Mouse (Mus musculus): ENCODE results near the gene Tmem30a.

The Tmem30a gene

DNA sequence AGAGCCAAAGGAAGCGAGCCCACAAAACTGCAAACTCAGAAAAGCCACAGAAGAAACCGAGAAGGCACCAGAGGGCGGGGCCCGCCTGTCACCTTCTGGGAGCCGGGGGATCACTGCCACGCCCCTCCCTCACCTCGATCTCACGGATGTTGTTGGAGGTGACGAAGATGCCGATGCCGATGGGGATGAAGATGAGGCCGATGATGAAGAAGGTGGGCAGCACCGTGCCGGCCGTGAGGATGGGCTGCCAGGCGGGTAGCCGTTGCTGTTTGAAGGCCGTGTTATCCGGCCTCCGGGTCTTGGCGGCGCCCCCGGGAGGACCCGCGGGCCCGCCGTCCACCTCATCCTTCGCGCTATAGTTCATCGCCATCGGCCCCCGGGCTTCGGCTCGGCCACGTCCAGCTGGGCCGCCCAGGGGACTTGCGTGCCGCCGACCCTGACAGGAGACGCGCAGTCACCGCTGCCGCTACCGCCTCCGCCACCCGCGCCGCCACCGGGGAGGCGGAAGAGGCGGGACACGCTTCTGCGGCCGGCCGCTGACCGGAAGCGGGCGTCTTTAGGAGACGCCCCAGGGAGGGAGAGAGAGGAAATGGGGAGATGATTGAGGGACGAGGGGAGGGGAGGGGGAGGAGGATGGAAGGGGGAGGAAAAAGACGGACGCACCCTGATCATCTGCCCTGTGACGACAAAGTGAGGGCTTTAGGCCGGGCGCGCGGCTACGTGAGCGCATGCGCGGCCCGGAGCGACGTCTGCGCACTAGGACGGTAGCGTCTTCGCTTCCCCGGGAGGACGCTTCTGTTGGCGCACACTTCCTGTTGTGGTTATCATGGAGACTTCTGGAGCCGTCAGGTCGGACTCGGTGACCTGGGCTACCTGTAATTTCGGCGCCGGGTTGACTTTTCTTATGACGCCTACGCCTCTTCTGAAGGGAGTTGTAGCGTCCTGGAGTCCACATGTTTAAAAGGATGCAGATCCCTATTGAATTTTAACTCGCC, at the start of gene Tmem30a:
Gene Tmem30a, minus strand, starts transcription at position 667 of the 995 bp plus-strand sequence.
- ChIA-PET CTCF (no interaction called here), POLR2A (interaction anchor here in 2 of 4 experiments (1.0 to 1.9 kb wide), 6 partner anchors 12 to 274 kb away, joined by 3 to 8 read pairs (median 4); partner anchors contain the start of gene Cox7a2 (in 2 of the 2))

DNA sequence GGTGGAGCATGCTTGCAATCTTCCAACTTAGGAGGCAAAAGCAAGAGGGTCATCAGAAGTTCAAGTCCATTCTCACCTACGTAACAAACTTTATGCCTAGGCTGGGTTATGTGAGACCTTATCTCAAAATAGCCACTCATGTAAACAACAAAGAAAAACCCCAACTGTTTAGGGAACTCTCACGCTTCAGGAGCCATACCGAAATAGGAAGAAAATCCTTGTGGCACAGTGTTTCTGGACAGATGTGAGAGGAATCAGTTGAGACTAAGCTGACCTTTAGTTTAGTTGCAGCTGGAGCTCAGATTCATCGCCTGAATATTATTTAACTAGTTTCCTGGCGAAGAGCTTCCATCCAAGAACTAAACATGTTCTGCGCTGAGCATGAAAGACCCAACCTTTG, 49.3 kb upstream of the Tmem30a start:
- POLR2A ChIA-PET, result interaction anchor here in 1 of 4 experiments (0.6 kb wide), 1 partner anchor 1440 kb away, joined by 3 read pairs; no protein-coding TSS in a partner anchor

DNA sequence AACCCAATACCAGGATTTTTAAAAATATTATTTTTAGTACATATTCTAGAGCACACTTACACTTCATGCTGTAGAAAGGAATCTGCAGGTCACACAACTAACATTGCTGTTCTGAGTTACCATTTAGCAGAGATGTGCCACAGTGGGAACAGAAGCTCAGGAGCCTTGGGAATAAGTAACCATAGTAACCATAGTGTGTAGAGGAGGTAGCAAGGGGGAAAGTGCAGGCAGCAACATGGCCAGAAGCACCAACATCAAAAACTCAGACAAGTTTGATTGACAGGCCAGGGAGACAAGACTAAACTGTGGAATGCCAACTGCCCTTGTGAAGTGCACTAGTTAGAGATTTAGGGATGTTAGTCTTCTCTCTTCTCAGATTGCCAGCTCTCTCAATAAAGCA, 48.7 kb upstream of the Tmem30a start:
- ChIA-PET CTCF (interaction anchor here in 1 of 4 experiments (0.9 kb wide), 1 partner anchor 47 kb away, joined by 3 read pairs; no protein-coding TSS in a partner anchor), POLR2A (no interaction called here)

More for the DNA sequence above, 49.3 kb upstream of the Tmem30a start:
- CTCF ChIA-PET, result interaction anchor here in 1 of 4 experiments (0.9 kb wide), 1 partner anchor 46 kb away, joined by 3 read pairs; no protein-coding TSS in a partner anchor

DNA sequence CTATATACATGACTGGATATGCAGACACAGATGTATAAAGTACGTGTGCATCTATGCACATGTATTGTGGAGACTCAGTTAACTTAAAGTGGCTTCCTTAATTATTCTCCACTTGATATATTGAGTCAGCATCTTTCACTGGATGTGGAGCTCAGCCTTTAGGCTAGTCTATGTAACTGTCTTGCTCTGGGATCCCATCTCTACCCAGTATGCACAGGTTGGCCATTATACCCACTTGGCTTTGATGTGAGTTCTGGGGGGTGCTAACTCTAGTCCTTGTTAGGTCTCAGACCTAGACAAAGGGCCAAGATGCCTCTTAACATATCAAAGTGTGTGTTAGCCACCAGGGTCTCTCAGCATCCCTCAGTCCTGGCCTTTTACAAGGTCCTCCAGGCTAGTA, 38.0 kb upstream of the Tmem30a start:
- ChIA-PET POLR2A (interaction anchor here in 3 of 4 experiments (0.8 to 1.1 kb wide), 3 partner anchors 11 to 171 kb away, joined by 3 to 4 read pairs (median 3); no protein-coding TSS in a partner anchor), CTCF (no interaction called here)

DNA sequence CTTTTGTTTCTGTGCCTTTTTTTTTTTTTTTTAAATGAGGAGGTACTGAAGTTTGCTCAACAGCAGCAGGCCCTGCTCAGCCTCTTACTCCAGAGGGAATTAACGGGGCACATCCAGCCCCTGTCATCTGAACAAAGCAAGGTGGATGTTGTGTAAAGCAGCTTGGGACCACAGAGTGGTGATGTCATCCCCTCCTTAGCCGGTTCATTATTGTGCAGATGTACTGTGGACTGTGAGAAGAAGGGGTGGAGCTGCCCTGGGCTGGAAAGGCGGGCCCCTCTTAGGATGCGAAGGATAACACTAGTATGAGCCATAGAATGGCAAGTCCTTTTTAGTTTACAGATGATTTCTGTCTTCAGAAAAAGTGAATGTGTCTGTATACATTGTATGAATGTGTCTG, 37.6 kb upstream of the Tmem30a start:
- CTCF ChIA-PET, result interaction anchor here in 2 of 4 experiments (0.6 to 0.7 kb wide), 2 partner anchors 25 to 1185 kb away, joined by 3 read pairs; no protein-coding TSS in a partner anchor
- POLR2A ChIA-PET, result interaction anchor here in 3 of 4 experiments (0.8 to 1.1 kb wide), 3 partner anchors 11 to 172 kb away, joined by 3 to 4 read pairs (median 3); no protein-coding TSS in a partner anchor

DNA sequence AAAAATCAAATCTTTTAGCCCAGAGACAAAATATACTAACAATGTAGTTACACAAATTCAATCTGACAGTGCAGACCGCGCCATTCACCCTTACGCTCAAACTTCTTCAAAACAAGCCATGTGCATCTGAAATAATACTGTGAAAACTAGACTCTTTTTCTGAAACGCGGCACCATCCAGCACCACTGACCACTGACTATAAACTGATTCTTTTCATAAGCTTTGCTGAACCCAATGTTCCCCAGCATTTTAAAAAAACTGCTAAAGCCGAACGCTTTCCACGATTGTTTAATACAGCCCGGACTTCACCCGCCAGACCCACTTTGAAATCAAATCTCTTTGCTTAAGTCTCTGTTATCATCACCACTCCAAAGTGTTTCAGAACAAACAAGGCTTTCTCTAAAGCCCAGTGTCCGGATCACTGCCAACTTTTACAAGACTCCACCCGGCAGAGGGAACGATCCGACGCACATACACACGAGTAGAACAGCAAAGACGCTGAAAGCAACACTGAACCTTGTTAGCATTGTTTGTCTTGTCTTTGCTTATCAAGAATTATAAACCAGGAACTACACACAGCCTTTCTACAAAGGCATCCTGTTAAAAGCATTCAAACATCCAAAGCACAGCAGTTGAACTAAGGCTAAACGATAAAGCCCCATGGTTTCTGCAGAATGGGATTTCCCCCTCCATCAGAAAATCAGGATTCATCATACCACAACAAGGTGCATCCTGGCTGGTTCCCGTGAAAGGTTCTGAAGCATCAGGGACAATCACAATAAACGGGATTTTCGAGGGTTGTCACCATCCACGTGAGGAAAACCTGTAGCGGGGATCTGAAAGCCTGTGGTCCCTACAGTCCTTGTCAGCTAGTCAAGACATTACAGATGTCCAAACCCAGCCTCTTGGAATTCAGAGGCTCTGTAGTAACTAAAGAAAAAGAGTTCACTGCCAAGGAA, 36.8 kb upstream of the Tmem30a start:
- ChIA-PET POLR2A (interaction anchor here in 2 of 4 experiments (0.9 to 1.1 kb wide), 2 partner anchors 10 to 173 kb away, joined by 3 to 4 read pairs; no protein-coding TSS in a partner anchor), CTCF (interaction anchor here in 2 of 4 experiments (0.6 to 0.7 kb wide), 2 partner anchors 24 to 1184 kb away, joined by 3 read pairs; no protein-coding TSS in a partner anchor)

DNA sequence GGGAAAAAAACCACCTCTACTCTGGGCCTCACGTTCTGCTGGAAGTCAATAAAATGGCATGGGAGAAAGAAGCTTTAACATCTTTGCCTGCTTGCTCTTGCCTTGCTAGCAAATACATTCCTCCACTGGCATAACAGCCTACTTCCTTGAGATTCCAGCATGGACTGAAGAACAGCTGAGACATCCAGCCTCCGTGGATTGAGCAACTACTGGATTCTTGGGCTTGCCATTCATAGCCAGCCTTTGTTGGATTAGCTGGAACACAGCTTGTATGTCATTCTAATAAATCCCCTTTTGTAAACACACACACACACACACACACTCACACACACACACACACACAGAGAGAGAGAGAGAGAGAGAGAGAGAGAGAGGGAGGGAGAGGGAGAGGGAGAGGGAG, 33.8 kb upstream of the Tmem30a start:
- CTCF ChIA-PET, result interaction anchor here in 2 of 4 experiments (0.7 to 0.9 kb wide), 2 partner anchors 67 to 472 kb away, joined by 4 to 7 read pairs; no protein-coding TSS in a partner anchor
- POLR2A ChIA-PET, result no interaction called here

DNA sequence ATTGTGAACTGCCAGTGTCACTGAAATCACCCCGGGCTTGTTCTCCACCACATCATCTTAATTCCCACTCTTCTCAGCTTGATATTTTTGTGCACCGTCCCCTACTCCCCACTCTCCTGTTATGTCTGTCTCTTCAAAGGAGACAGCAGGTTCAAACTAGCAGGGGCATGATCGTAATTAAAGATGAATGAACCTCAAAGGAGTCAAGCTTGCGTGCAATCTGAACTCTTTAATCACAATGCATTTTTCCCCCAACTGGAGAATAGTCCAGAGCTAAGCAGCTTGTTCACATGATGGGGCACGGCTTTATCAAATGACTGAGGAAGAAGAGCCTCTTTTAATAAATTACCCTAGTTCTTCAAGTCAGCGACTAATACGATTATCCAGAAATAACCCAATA, 32.2 kb upstream of the Tmem30a start:
- CTCF ChIA-PET, result no interaction called here
- POLR2A ChIA-PET, result no interaction called here

DNA sequence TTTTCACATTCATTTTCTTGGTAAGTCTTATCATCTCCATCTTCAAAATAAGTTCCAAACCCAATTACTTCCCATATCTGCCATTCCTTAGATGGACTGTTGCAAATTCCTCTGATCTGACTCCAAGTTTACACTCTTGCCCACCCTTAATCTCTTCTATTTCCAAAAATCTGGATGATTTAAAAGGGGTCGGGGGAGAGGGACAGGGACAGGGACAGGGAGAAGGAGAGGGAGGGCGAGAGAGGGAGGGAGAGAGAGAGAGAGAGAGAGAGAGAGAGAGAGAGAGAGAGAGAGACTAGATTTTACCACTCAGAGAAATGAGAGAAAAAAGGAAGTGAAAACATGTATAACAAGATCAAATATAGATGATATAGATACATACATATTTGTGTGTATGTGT, 30.5 kb upstream of the Tmem30a start:
- CTCF ChIA-PET, result no interaction called here
- POLR2A ChIA-PET, result no interaction called here

DNA sequence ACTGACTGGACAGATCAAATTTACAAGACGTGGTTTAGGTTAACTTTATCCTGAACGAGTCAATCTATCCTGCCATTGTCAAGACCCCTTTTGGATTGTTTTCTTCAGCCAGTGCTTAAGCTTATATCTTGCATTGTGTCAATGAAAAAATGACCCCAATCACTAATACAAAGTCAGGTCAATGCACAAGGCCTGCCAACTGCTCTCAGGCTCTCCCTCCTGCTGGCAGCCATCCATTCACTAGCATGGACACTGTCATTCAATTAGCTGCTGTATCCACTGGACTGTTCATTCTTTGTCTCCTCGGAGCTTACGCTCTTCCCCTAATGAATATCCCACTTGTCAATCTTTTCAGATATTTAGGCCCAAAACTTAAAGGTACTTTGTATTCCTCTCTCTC, 30.1 kb upstream of the Tmem30a start:
- ChIA-PET POLR2A (no interaction called here), CTCF (interaction anchor here in 1 of 4 experiments (0.6 kb wide), 1 partner anchor 1039 kb away, joined by 4 read pairs; no protein-coding TSS in a partner anchor)

DNA sequence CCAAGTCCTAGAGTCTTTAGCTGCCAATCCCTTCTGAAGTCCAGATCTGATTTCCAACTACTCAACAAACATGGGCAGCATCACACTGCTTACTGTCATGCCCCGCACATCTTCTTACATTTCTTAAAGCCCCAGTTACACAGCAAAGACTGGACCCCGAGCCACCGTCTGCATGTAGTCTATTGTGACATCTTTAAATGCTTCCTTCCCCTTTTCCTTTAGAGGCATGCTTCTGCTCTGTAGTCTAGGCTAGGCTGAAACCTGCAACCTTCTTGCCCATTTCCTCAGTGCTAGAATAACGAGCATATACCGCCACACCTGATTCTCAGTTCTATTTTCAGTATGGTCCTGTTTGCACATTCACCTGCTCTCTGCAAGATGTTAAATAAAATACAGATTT, 23.2 kb upstream of the Tmem30a start:
- ChIA-PET POLR2A (no interaction called here), CTCF (no interaction called here)

DNA sequence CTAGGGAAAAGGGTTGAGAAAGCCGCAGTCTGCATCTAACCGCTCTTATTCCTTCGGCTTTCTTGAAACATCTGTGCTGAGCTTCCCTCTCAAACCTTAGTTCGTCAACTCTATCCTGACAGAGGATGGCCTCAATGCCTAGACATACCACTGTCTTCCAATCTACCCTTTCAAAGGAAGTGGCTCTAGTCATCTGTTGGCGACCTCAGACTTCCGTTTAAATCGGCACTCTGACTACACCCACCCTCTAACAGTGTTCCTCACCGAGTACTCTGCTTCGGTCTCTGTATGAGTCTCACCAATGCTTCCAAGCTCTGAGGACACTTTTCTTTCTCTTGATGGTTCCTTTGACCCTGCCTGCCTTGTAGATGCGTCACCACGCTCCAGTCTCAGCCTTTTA, 22.7 kb upstream of the Tmem30a start:
- POLR2A ChIA-PET, result no interaction called here
- CTCF ChIA-PET, result no interaction called here

DNA sequence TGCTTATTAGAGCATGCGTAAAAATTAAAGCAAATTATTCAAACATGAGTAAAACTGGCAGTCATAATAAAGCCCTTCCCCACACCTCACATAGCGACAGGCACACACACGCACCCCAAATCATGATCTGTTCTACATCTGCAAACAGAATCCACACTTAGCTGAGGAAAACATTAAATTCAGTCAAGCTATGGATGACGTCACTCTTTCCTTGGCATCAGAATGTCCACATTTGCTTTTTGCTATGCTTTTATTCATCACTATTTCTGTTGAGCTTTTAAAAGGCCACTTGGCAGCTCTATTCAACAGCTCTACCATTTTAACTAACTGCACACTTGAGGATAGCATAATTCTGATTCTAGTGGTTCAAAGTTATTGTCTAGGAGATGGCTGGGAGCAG, 21.3 kb upstream of the Tmem30a start:
- ChIA-PET POLR2A (no interaction called here), CTCF (no interaction called here)

DNA sequence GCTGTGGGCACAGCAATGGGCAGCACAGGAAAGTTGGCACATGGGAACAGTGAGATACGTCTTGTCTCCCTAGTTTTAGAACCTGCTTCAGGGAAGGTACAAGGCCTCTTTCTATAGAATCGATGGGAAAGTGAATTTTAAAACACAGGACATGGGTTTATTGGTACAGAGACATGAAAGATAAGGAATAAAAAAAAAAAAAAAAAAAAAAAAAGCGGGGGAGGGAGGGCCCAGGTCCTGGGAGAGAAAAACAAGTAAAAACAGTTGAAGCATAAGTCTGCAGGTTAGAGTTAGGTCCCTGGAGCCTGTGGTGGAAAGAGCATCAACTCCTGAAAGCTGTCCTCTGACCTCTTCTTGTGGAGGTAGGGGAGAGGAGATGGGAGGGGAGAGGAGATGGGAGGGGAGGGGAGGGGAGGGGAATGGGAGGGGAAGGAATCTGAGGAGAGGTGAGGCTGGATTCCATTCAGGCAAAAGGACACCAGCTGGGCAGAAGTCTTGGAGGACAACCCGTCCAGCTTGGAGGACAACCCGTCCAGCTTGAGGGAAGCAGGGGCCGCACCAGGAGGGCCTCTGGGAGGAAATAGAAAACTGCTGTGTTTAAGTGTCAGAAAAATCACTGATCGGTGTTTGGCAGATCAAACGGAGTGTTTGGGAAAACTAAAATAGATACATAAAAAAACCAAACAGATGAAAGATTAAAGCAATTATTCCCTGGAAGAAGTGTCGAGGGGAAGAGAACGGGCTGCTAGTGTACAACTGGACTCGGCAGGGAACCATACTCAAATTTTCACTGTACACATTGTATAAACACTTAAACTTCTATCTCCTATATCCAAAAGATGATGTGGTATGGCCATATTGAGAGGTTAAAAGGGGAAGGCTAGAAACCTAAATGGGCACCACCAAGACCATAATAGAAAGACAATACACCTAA, 17.9 kb upstream of the Tmem30a start:
- POLR2A ChIA-PET, result no interaction called here

DNA sequence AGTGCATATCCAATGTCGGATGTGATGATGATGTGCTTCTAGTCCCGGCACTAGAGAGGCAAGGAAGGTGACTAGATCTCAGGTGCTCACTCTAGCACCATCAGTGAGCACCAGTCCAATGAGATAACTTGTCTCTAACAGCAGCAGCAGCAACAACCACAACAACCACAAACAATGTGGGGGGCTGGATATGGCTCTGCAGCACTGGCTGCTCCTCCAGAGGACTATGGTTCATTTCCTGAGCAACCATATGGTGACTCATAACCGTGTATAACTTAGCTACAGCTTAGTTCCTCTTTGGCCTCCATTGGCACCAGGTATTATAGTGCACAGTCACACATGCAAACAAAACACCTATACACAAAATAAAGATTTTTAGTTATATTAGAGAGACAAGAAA, 17.2 kb upstream of the Tmem30a start:
- ChIA-PET CTCF (interaction anchor here in 1 of 4 experiments (0.5 kb wide), 1 partner anchor 1090 kb away, joined by 5 read pairs; no protein-coding TSS in a partner anchor), POLR2A (no interaction called here)

More for the DNA sequence above, 17.9 kb upstream of the Tmem30a start:
- CTCF ChIA-PET, result interaction anchor here in 1 of 4 experiments (0.6 kb wide), 1 partner anchor 204 kb away, joined by 4 read pairs; no protein-coding TSS in a partner anchor

DNA sequence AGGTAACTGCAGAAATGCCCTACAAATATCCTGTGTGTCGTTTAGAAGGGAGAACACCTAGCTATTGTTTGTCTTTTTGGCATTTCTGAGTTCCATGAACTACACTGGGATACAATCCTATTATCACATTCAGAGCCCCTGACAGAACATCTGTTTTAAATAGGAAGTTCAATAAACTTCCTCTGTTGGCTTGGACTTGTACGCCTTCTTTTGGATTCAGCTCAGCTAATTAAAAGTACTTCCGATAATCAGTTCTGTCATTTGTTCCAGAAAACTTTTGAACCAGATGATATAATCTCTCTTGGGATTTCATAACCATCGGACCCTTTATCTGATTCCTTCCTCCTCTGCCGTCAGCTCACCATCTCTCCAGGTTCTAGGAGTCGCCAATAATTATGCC, 16.1 kb upstream of the Tmem30a start:
- CTCF ChIA-PET, result interaction anchor here in 1 of 4 experiments (0.6 kb wide), 1 partner anchor 193 kb away, joined by 3 read pairs; no protein-coding TSS in a partner anchor
- POLR2A ChIA-PET, result interaction anchor here in 2 of 4 experiments (0.6 kb wide), 2 partner anchors 164 to 701 kb away, joined by 3 to 8 read pairs; no protein-coding TSS in a partner anchor

DNA sequence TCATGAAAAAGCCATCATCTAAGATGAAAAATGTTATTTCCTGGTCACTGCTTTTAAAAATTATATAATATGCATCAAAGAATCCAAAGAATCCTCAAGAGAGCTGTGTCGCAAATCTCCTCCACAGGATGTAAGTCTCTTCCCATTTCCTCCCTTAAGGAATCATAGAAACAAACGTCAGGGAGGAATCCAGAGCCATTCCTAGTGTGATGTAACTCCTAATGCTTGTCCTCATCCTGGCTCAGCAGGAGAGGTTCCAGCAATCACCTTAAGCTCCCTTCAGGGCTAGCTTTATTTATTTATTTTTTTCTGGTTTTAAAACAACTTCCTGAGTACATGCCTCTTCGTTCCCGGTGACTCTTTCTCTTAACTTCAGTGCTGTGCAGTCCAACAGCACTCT, 13.9 kb upstream of the Tmem30a start:
- POLR2A ChIA-PET, result no interaction called here
- CTCF ChIA-PET, result interaction anchor here in 3 of 4 experiments (1.0 to 2.3 kb wide), 5 partner anchors 62 to 1075 kb away, joined by 3 to 18 read pairs (median 5); no protein-coding TSS in a partner anchor

Measured in embryonic stem cell, embryonic (primary cell).